Mouse (Mus musculus) bone marrow macrophage, adult 2 months (primary cell): Measurements from ENCODE around the gene Hoxd11.

ENCODE experiments used
- CTCF ChIP-seq: IDR thresholded peaks from 2 replicates; pipeline ENCODE4 v1.5.1; 2012; ENCODE audit warnings: low read depth, mild to moderate bottlenecking, low read length, moderate library complexity
- POLR2A ChIP-seq: IDR thresholded peaks from 2 replicates; pipeline ENCODE4 v1.6.1; 2012; ENCODE audit warnings: mild to moderate bottlenecking, low read depth, low read length, borderline replicate concordance

DNA sequence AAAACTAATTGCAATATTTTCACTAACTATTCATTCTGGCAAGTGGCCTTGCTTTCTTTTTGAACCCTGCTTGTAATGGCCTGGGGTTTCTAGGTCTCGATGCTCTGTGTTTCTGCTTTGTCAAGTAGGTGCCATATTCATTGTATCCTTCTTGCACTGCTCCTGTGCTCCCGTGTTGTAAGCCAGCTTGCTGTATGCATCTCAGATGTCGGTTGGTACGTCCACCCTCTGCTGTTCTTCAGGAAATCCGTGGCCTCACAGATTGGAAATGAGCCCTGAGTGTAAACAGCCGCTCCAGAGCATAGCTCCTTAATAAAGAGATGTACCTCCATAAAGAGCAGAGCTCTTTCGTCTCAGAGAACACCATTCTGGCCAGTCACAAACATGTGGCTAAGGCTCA is 28.2 kb downstream of the Hoxd11 start:
- TF ChIP-seq POLR2A (no peak), CTCF (no peak)
